Mouse (Mus musculus) olfactory bulb, adult 2 months (tissue): Measurements from ENCODE around the gene Wdfy2.

Source experiments
- CTCF ChIP-seq: fragments of 200-500 bp; IDR thresholded peaks from 2 replicates; pipeline ENCODE4 v1.5.1; 2012; ENCODE audit warnings: low read depth, mild to moderate bottlenecking, low read length, moderate library complexity; ENCODE audit not compliant: insufficient read depth
- POLR2A ChIP-seq: fragments of 200-500 bp; IDR thresholded peaks from 2 replicates; pipeline ENCODE4 v1.6.1; 2012; ENCODE audit warnings: mild to moderate bottlenecking, low read depth, low read length, moderate library complexity; ENCODE audit not compliant: insufficient read depth

DNA sequence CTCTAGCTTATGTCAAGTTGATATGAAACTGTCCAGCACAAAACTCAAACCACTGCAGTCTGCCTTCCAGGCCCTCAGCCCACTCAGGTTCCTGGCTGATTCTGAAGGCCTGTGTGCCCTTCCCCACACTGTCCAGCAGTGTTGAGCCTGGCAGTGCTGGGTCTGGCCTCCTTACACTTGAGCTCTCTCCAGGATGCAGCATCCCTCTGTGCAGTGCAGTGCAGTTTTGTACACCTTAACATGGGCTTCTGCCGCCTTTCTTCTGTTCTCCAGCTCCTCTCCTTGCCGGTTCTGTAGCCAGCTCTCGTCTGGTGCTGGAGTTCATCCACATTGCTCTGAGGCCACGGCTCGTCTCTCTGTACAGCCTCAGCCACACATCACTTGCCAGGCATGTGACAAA is 71.1 kb downstream of the Wdfy2 start:
- TF ChIP-seq POLR2A (no peak), CTCF (no peak)
